Mouse (Mus musculus): ENCODE results near the gene Limch1. TPM values are rescaled to one million over a fixed set of nuclear protein-coding genes. Genes with fewer than 3 reads are reported as not detected.

The Limch1 gene
- polyA plus RNA-seq, 1 experiment from 2014 or later: 47.1 TPM

- no peak for DNase-seq (ENCODE audit: low spot score)
- H3K27me3 ChIP-seq (replicated peaks; ENCODE audit: low read depth, poor library complexity, severe bottlenecking): no peaks in the 10 kb centered on the region
- no peaks in the 10 kb centered on the region for H3K9me3 ChIP-seq
- H3K4me1 ChIP-seq: peaks cover 23% of the 10 kb centered on the region
- H3K36me3 ChIP-seq (replicated peaks): no peaks in the 10 kb centered on the region
- H3K27ac ChIP-seq (replicated peaks): no peak overlapping the region
- 74% methylated on average over 4 of the region's 4 CpGs for WGBS
- H3K4me3 ChIP-seq: no peak overlapping the region
These were observed 23.4 kb downstream of the Limch1 start for GRCm38 (mm10) chr5:66769070-66769469.

- H3K4me3 ChIP-seq: no peak overlapping the region
- WGBS: 89% methylated on average over 5 of the region's 5 CpGs
- H3K27ac ChIP-seq (replicated peaks): no peak overlapping the region
- DNase-seq (ENCODE audit: low spot score): no peak
- no peaks in the 10 kb centered on the region for H3K9me3 ChIP-seq
- no peaks in the 10 kb centered on the region for H3K27me3 ChIP-seq (replicated peaks; ENCODE audit: low read depth, poor library complexity, severe bottlenecking)
- peaks cover 20% of the 10 kb centered on the region for H3K4me1 ChIP-seq
- no peaks in the 10 kb centered on the region for H3K36me3 ChIP-seq (replicated peaks)
These were observed 23.9 kb downstream of the Limch1 start for GRCm38 (mm10) chr5:66769558-66769957.

GRCm38 (mm10) chr5:66777999-66778710 is 32.5 kb downstream of the Limch1 start:
- H3K4me3 ChIP-seq: no peak overlapping the region

GRCm38 (mm10) chr5:66780371-66780770 is 34.7 kb downstream of the Limch1 start:
- 95% methylated on average over 4 of the region's 4 CpGs for whole genome bisulfite sequencing
- Histone ChIP-seq H3K36me3 (replicated peaks) (no peaks in the 10 kb centered on the region), H3K4me1 (peaks cover 7% of the 10 kb centered on the region; the same call in 1 of the 2 replicates), H3K27me3 (replicated peaks; ENCODE audit: low read depth, poor library complexity, severe bottlenecking) (no peaks in the 10 kb centered on the region), H3K9me3 (no peaks in the 10 kb centered on the region), H3K27ac (replicated peaks) (no peak overlapping the region), H3K4me3 (no peak overlapping the region)
- DNase-seq (ENCODE audit: low spot score): no peak

More at GRCm38 (mm10) chr5:66777999-66778710, 32.5 kb downstream of the Limch1 start:
- no peak overlapping the region for H3K27ac ChIP-seq (replicated peaks)
- no peaks in the 10 kb centered on the region for H3K27me3 ChIP-seq (replicated peaks; ENCODE audit: low read depth, poor library complexity, severe bottlenecking)
- peaks cover 7% of the 10 kb centered on the region; the same call in 1 of the 2 replicates for H3K4me1 ChIP-seq
- DNase-seq (ENCODE audit: low spot score): no peak
- no peaks in the 10 kb centered on the region for H3K9me3 ChIP-seq
- H3K36me3 ChIP-seq (replicated peaks): no peaks in the 10 kb centered on the region
- WGBS: 86% methylated on average over 10 of the region's 10 CpGs

GRCm38 (mm10) chr5:66781507-66781906 is 35.9 kb downstream of the Limch1 start:
- Histone ChIP-seq H3K27me3 (replicated peaks; ENCODE audit: low read depth, poor library complexity, severe bottlenecking) (no peaks in the 10 kb centered on the region), H3K27ac (replicated peaks) (no peak overlapping the region), H3K4me1 (peaks cover 12% of the 10 kb centered on the region; the same call in 1 of the 2 replicates), H3K9me3 (no peaks in the 10 kb centered on the region), H3K4me3 (no peak overlapping the region), H3K36me3 (replicated peaks) (no peaks in the 10 kb centered on the region)
- 94% methylated on average over 1 of the region's 1 CpGs for WGBS
- DNase-seq (ENCODE audit: low spot score): no peak

- Histone ChIP-seq H3K4me3 (no peak overlapping the region), H3K27ac (replicated peaks) (no peak overlapping the region), H3K4me1 (peaks cover 16% of the 10 kb centered on the region; the same call in 1 of the 2 replicates), H3K27me3 (replicated peaks; ENCODE audit: low read depth, poor library complexity, severe bottlenecking) (no peaks in the 10 kb centered on the region), H3K9me3 (no peaks in the 10 kb centered on the region), H3K36me3 (replicated peaks) (no peaks in the 10 kb centered on the region)
- no peak for DNase-seq (ENCODE audit: low spot score)
- 87% methylated on average over 2 of the region's 2 CpGs for whole genome bisulfite sequencing
These were observed 37.2 kb downstream of the Limch1 start for GRCm38 (mm10) chr5:66782851-66783250.

- Histone ChIP-seq H3K27me3 (replicated peaks; ENCODE audit: low read depth, poor library complexity, severe bottlenecking) (no peaks in the 10 kb centered on the region), H3K9me3 (no peaks in the 10 kb centered on the region), H3K36me3 (replicated peaks) (no peaks in the 10 kb centered on the region), H3K4me1 (peaks cover 16% of the 10 kb centered on the region; the same call in 1 of the 2 replicates), H3K4me3 (no peak overlapping the region), H3K27ac (replicated peaks) (no peak overlapping the region)
- no peak for DNase-seq (ENCODE audit: low spot score)
- WGBS: 75% methylated on average over 9 of the region's 9 CpGs
These were observed 39.2 kb downstream of the Limch1 start for GRCm38 (mm10) chr5:66784624-66785361.

GRCm38 (mm10) chr5:66785995-66786620 is 40.5 kb downstream of the Limch1 start:
- Histone ChIP-seq H3K9me3 (no peaks in the 10 kb centered on the region), H3K4me3 (no peak overlapping the region), H3K27ac (replicated peaks) (no peak overlapping the region), H3K36me3 (replicated peaks) (no peaks in the 10 kb centered on the region), H3K27me3 (replicated peaks; ENCODE audit: low read depth, poor library complexity, severe bottlenecking) (no peaks in the 10 kb centered on the region), H3K4me1 (peaks cover 16% of the 10 kb centered on the region; the same call in 1 of the 2 replicates)
- DNase-seq (ENCODE audit: low spot score): no peak
- WGBS: 85% methylated on average over 1 of the region's 1 CpGs

GRCm38 (mm10) chr5:66786621-66787061 is 41.0 kb downstream of the Limch1 start:
- DNase-seq (ENCODE audit: low spot score): no peak
- no peaks in the 10 kb centered on the region for H3K9me3 ChIP-seq
- no peaks in the 10 kb centered on the region for H3K27me3 ChIP-seq (replicated peaks; ENCODE audit: low read depth, poor library complexity, severe bottlenecking)
- no peak overlapping the region for H3K27ac ChIP-seq (replicated peaks)
- H3K4me3 ChIP-seq: no peak overlapping the region
- peaks cover 16% of the 10 kb centered on the region; the same call in 1 of the 2 replicates for H3K4me1 ChIP-seq
- WGBS: 90% methylated on average over 8 of the region's 8 CpGs
- no peaks in the 10 kb centered on the region for H3K36me3 ChIP-seq (replicated peaks)

GRCm38 (mm10) chr5:66789041-66789440 is 43.4 kb downstream of the Limch1 start:
- Histone ChIP-seq H3K27ac (replicated peaks) (no peak overlapping the region), H3K27me3 (replicated peaks; ENCODE audit: low read depth, poor library complexity, severe bottlenecking) (no peaks in the 10 kb centered on the region), H3K4me3 (no peak overlapping the region), H3K9me3 (no peaks in the 10 kb centered on the region), H3K36me3 (replicated peaks) (no peaks in the 10 kb centered on the region), H3K4me1 (peaks cover 9% of the 10 kb centered on the region; the same call in 1 of the 2 replicates)
- WGBS: 79% methylated on average over 3 of the region's 3 CpGs
- no peak for DNase-seq (ENCODE audit: low spot score)

- Histone ChIP-seq H3K36me3 (replicated peaks) (no peaks in the 10 kb centered on the region), H3K9me3 (no peaks in the 10 kb centered on the region), H3K4me1 (0 out of 2 replicates have a peak, but pooled peaks cover 7% of the 10 kb centered on the region), H3K27me3 (replicated peaks; ENCODE audit: low read depth, poor library complexity, severe bottlenecking) (no peaks in the 10 kb centered on the region), H3K27ac (replicated peaks) (no peak overlapping the region), H3K4me3 (no peak overlapping the region)
- no peak for DNase-seq (ENCODE audit: low spot score)
- 86% methylated on average over 6 of the region's 6 CpGs for WGBS
These were observed 45.5 kb downstream of the Limch1 start for GRCm38 (mm10) chr5:66791161-66791560.

GRCm38 (mm10) chr5:66793251-66793650 is 47.6 kb downstream of the Limch1 start:
- Histone ChIP-seq H3K4me1 (peaks cover 10% of the 10 kb centered on the region), H3K4me3 (no peak overlapping the region), H3K27ac (replicated peaks) (no peak overlapping the region), H3K27me3 (replicated peaks; ENCODE audit: low read depth, poor library complexity, severe bottlenecking) (no peaks in the 10 kb centered on the region), H3K9me3 (no peaks in the 10 kb centered on the region), H3K36me3 (replicated peaks) (no peaks in the 10 kb centered on the region)
- 95% methylated on average over 3 of the region's 3 CpGs for WGBS
- no peak for DNase-seq (ENCODE audit: low spot score)
